Mouse (Mus musculus) cerebellum, postnatal 14 days (tissue): ENCODE results near the gene Atp6v1g1.

Experiments
- DNase-seq, 2 experiments: peaks; one replicate each; pipeline ENCODE4 v3.0.0; 2021; ENCODE audit warnings: mixed read lengths in 2 of 2

The Atp6v1g1 gene

GRCm38 (mm10) chr4:63544494-63545230 lies at the start of gene Atp6v1g1:
Atp6v1g1 (plus strand) TSS chr4:63544772.
- DNase-seq: peak; percentile 95 to 96

- peak; percentile 42 to 52 for DNase-seq
Measured at GRCm38 (mm10) chr4:63494967-63495914, 49.3 kb upstream of the Atp6v1g1 start.

GRCm38 (mm10) chr4:63495915-63496278 lies 48.7 kb upstream of the Atp6v1g1 start, which contains the start of gene Whrn:
Whrn (minus strand) TSS chr4:63495991.
- peak; percentile 61 to 65 for DNase-seq

GRCm38 (mm10) chr4:63496312-63496711 lies 48.3 kb upstream of the Atp6v1g1 start:
- DNase-seq: no peak

- no peak for DNase-seq
Measured at GRCm38 (mm10) chr4:63498346-63498745, 46.2 kb upstream of the Atp6v1g1 start.

- DNase-seq: no peak
Measured at GRCm38 (mm10) chr4:63501050-63501449, 43.5 kb upstream of the Atp6v1g1 start.

GRCm38 (mm10) chr4:63503949-63504348 lies 40.6 kb upstream of the Atp6v1g1 start:
- DNase-seq: no peak

GRCm38 (mm10) chr4:63507478-63507877 lies 37.1 kb upstream of the Atp6v1g1 start:
- DNase-seq: no peak

GRCm38 (mm10) chr4:63508232-63508631 lies 36.3 kb upstream of the Atp6v1g1 start:
- DNase-seq: peak; percentile 79 to 87

GRCm38 (mm10) chr4:63512921-63513320 lies 31.7 kb upstream of the Atp6v1g1 start:
- DNase-seq: no peak

GRCm38 (mm10) chr4:63514454-63514984 lies 30.1 kb upstream of the Atp6v1g1 start:
- no peak for DNase-seq

- no peak for DNase-seq
Measured at GRCm38 (mm10) chr4:63515021-63515420, 29.6 kb upstream of the Atp6v1g1 start.

GRCm38 (mm10) chr4:63521813-63522419 lies 22.7 kb upstream of the Atp6v1g1 start:
- no peak for DNase-seq

GRCm38 (mm10) chr4:63525514-63525913 lies 19.1 kb upstream of the Atp6v1g1 start:
- no peak for DNase-seq

- DNase-seq: no peak
Measured at GRCm38 (mm10) chr4:63528946-63529345, 15.6 kb upstream of the Atp6v1g1 start.

- DNase-seq: peak in 1 of 2 experiments; percentile 18
Measured at GRCm38 (mm10) chr4:63530409-63530808, 14.2 kb upstream of the Atp6v1g1 start.

GRCm38 (mm10) chr4:63537602-63538001 lies 7.0 kb upstream of the Atp6v1g1 start:
- no peak for DNase-seq

GRCm38 (mm10) chr4:63542209-63542608 lies 2.4 kb upstream of the Atp6v1g1 start:
- peak; percentile 26 to 45 for DNase-seq

GRCm38 (mm10) chr4:63543746-63544493 lies 652 bp upstream of the Atp6v1g1 start:
- peak; percentile 62 to 66 for DNase-seq

GRCm38 (mm10) chr4:63545231-63545958 lies 823 bp downstream of the Atp6v1g1 start:
- DNase-seq: peak in 1 of 2 experiments; percentile 33

GRCm38 (mm10) chr4:63546441-63547055 lies 2.0 kb downstream of the Atp6v1g1 start:
- no peak for DNase-seq
